Mouse (Mus musculus) retina, postnatal 1 day (tissue): ENCODE results near the gene Mageb1.
"Not testable (repeated sequence)": the region's sequence is repeated elsewhere in the genome, so short reads cannot be mapped to it uniquely, and the experiment has no call there.

ENCODE experiments used
- DNase-seq: peaks from one replicate; pipeline ENCODE4 v3.0.0-alpha.2; 2012

Mageb1 gene

GRCm38 (mm10) chrX:92016233-92016632 is at the start of gene Mageb1:
Gene Mageb1, minus strand, starts transcription at chrX:92016333.
- not testable (repeated sequence) for DNase-seq
